Mouse (Mus musculus) adrenal gland, postnatal 14 days (tissue): ENCODE results near the gene Elp5. TPM values are rescaled to one million over a fixed set of nuclear protein-coding genes. Genes with fewer than 3 reads are reported as not detected.
"Not testable (repeated sequence)": the region's sequence is repeated elsewhere in the genome, so short reads cannot be mapped to it uniquely, and the experiment has no call there.

ENCODE experiments used
- DNase-seq: peaks from one replicate; pipeline ENCODE4 v3.0.0; 2021; ENCODE audit warnings: mixed read lengths
- microRNA-seq, 2 experiments: library from miRNA; unstranded; fragments of <30 nt; microRNA quantifications; one replicate each; pipeline ENCODE4 v1.2.0; 2021
- total RNA-seq: library from RNA; stranded (reverse); gene quantifications from 2 replicates; pipeline ENCODE4 v1.2.3, GENCODE M21; 2021

Gene Elp5
- total RNA-seq, 1 experiment from 2014 or later, result 65.2 TPM

GRCm38 (mm10) chr11:69934681-69935080, 47.6 kb downstream of the Elp5 start:
- no peak for DNase-seq

GRCm38 (mm10) chr11:69934169-69934568, 48.1 kb downstream of the Elp5 start:
- peak; percentile 98 for DNase-seq

- DNase-seq, result no peak
These were observed 49.3 kb downstream of the Elp5 start for GRCm38 (mm10) chr11:69933066-69933465.

GRCm38 (mm10) chr11:69932254-69932653, 50.1 kb downstream of the Elp5 start:
- peak; percentile 18 for DNase-seq

GRCm38 (mm10) chr11:69931769-69932168, 50.5 kb downstream of the Elp5 start:
- DNase-seq, result no peak

GRCm38 (mm10) chr11:69930967-69931537, 51.3 kb downstream of the Elp5 start:
- no peak for DNase-seq

- DNase-seq, result not testable (repeated sequence)
These were observed 52.1 kb downstream of the Elp5 start for GRCm38 (mm10) chr11:69930176-69930575.

GRCm38 (mm10) chr11:69929712-69930111, 52.6 kb downstream of the Elp5 start:
- no peak for DNase-seq

GRCm38 (mm10) chr11:69927501-69927900, 54.8 kb downstream of the Elp5 start:
- DNase-seq, result no peak

- peak; percentile 23 for DNase-seq
These were observed 59.5 kb downstream of the Elp5 start for GRCm38 (mm10) chr11:69922796-69923195.

- DNase-seq, result peak; percentile 30
These were observed 60.1 kb downstream of the Elp5 start for GRCm38 (mm10) chr11:69922012-69922756.

- DNase-seq, result peak; percentile 100
These were observed 61.0 kb downstream of the Elp5 start, which contains the start of gene Eif5a for GRCm38 (mm10) chr11:69921114-69922011. TSS of gene Eif5a (minus strand) at chr11:69921958.

- DNase-seq, result peak; percentile 79
These were observed 61.9 kb downstream of the Elp5 start for GRCm38 (mm10) chr11:69920266-69921031.

- DNase-seq, result peak; percentile 92
These were observed 62.6 kb downstream of the Elp5 start for GRCm38 (mm10) chr11:69919661-69920265.

- DNase-seq, result no peak
These were observed 63.3 kb downstream of the Elp5 start for GRCm38 (mm10) chr11:69919053-69919452.

Small RNA genes within 50 kb of the gene (microRNA-seq; reads per million reads assigned to microRNA genes)
- gene Gm44349 (0.38 to 0.85 reads per million in 2 experiments), gene Mir324 (2,375 to 3,180 reads per million in 2 experiments)

Other genes starting within 250 kb of the Elp5 start
- 78.0 and 84.0 TPM in 2 replicates for gene Polr2a, start 223.9 kb downstream of the Elp5 start, total RNA-seq
- not detected in 2 replicates for gene Slc35g3, start 220.5 kb downstream of the Elp5 start, total RNA-seq
- gene Zbtb4, start 216.6 kb downstream of the Elp5 start, total RNA-seq, result 39.9 and 42.4 TPM in 2 replicates
- gene Chrnb1, start 186.6 kb downstream of the Elp5 start, total RNA-seq, result 2.4 and 3.2 TPM in 2 replicates
- 3.5 and 3.8 TPM in 2 replicates for gene Fgf11, start 180.7 kb downstream of the Elp5 start, total RNA-seq
- gene Tmem102, start 176.9 kb downstream of the Elp5 start, total RNA-seq, result 0.74 and 1.1 TPM in 2 replicates
- gene Gm39566, start 167.2 kb downstream of the Elp5 start, total RNA-seq, result not detected in 2 replicates
- not detected in 2 replicates for gene Spem2, start 164.1 kb downstream of the Elp5 start, total RNA-seq
- gene Spem1, start 160.3 kb downstream of the Elp5 start, total RNA-seq, result 0.38 TPM in 1 of 2 replicates, not detected in the other
- 17.6 and 20.6 TPM in 2 replicates for gene Nlgn2, start 144.7 kb downstream of the Elp5 start, total RNA-seq
- gene Tmem256, start 144.0 kb downstream of the Elp5 start, total RNA-seq, result 114 and 128 TPM in 2 replicates
- gene Plscr3, start 136.1 kb downstream of the Elp5 start, total RNA-seq, result 50.5 and 51.3 TPM in 2 replicates
- gene Tnk1, start 123.8 kb downstream of the Elp5 start, total RNA-seq, result 0.30 TPM in 1 of 2 replicates, not detected in the other
- not detected in 2 replicates for gene Tmem95, start 104.5 kb downstream of the Elp5 start, total RNA-seq
- gene Kctd11, start 101.1 kb downstream of the Elp5 start, total RNA-seq, result 4.1 and 4.4 TPM in 2 replicates
- 2.1 and 14.4 TPM in 2 replicates for gene Acap1, start 87.0 kb downstream of the Elp5 start, total RNA-seq
- 1.8 and 2.1 TPM in 2 replicates for gene 2810408A11Rik, start 81.5 kb downstream of the Elp5 start, total RNA-seq
- gene Neurl4, start 81.4 kb downstream of the Elp5 start, total RNA-seq, result 45.9 and 48.8 TPM in 2 replicates
- 52.3 and 57.3 TPM in 2 replicates for gene Gps2, start 68.6 kb downstream of the Elp5 start, total RNA-seq
- 616 and 636 TPM in 2 replicates for gene Eif5a, start 60.6 kb downstream of the Elp5 start, total RNA-seq
- gene Ybx2, start 46.7 kb downstream of the Elp5 start, total RNA-seq, result 27.3 and 39.6 TPM in 2 replicates
- gene Slc2a4, start 34.3 kb downstream of the Elp5 start, total RNA-seq, result 65.2 and 78.7 TPM in 2 replicates
- gene Cldn7, start 17.7 kb downstream of the Elp5 start, total RNA-seq, result 1.1 TPM in 1 of 2 replicates, not detected in the other
- gene Ctdnep1, start 1.4 kb downstream of the Elp5 start, total RNA-seq, result 128 and 129 TPM in 2 replicates
- 344 and 351 TPM in 2 replicates for gene Gabarap, start 8.6 kb upstream of the Elp5 start, total RNA-seq
- 47.3 and 53.2 TPM in 2 replicates for gene Phf23, start 13.3 kb upstream of the Elp5 start, total RNA-seq
- gene Dvl2, start 18.1 kb upstream of the Elp5 start, total RNA-seq, result 16.0 and 23.1 TPM in 2 replicates
- gene Acadvl, start 32.9 kb upstream of the Elp5 start, total RNA-seq, result 1,177 and 1,207 TPM in 2 replicates
- 31.9 and 37.0 TPM in 2 replicates for gene Dlg4, start 34.4 kb upstream of the Elp5 start, total RNA-seq
- 2.2 and 47.3 TPM in 2 replicates for gene Asgr1, start 71.6 kb upstream of the Elp5 start, total RNA-seq
- gene Asgr2, start 110.1 kb upstream of the Elp5 start, total RNA-seq, result 1.9 and 30.0 TPM in 2 replicates
- 1.8 and 3.3 TPM in 2 replicates for gene Mgl2, start 147.8 kb upstream of the Elp5 start, total RNA-seq
- gene Clec10a, start 173.7 kb upstream of the Elp5 start, total RNA-seq, result 4.2 and 8.2 TPM in 2 replicates
- gene Slc16a11, start 230.2 kb upstream of the Elp5 start, total RNA-seq, result 0.53 and 0.96 TPM in 2 replicates
- gene Slc16a13, start 238.5 kb upstream of the Elp5 start, total RNA-seq, result 5.3 and 5.6 TPM in 2 replicates
- 27.0 and 28.1 TPM in 2 replicates for gene Bcl6b, start 247.3 kb upstream of the Elp5 start, total RNA-seq